Mouse (Mus musculus) brain, embryonic 14.5 days (tissue): ENCODE results near the gene H2afy.

Experiments used
- CTCF ChIP-seq: fragments of 200-500 bp; IDR thresholded peaks from 2 replicates; pipeline ENCODE4 v1.5.1; 2012; ENCODE audit warnings: inconsistent platforms, mild to moderate bottlenecking, moderate library complexity, borderline replicate concordance; ENCODE audit not compliant: insufficient read depth, insufficient read length; ENCODE audit errors: extremely low read depth
- POLR2A ChIP-seq: fragments of 200-500 bp; IDR thresholded peaks from 2 replicates; pipeline ENCODE4 v1.6.1; 2012; ENCODE audit warnings: mild to moderate bottlenecking, inconsistent platforms, borderline replicate concordance; ENCODE audit not compliant: poor library complexity, insufficient read depth, insufficient read length, severe bottlenecking; ENCODE audit errors: extremely low read depth

DNA sequence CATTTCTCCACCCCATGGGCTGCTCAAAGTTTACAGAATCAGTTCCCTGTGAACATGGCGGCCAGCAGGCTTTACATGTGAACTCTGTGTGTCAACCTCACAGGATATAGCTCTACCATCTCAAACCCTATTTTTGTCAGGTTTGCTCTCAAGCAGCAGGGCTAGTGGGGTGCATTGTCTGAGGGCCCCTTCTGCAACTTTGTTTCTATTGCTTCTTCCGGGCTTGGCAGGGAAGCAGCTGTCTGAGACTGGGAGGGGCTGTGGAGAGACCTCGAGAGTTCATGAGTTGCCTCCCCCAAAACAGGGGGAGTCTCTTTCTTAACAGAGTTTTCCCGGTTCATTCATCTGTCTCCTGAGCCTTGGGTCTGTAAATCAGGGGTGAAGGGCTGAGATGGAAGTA, 39.7 kb upstream of the H2afy start:
- TF ChIP-seq CTCF (no peak), POLR2A (no peak)
